Mouse (Mus musculus): Measurements from ENCODE around the gene Fars2. TPM values are rescaled to one million over a fixed set of nuclear protein-coding genes. Genes with fewer than 3 reads are reported as not detected.

Fars2 gene
- polyA plus RNA-seq, 1 experiment, result 63.0 TPM

DNA sequence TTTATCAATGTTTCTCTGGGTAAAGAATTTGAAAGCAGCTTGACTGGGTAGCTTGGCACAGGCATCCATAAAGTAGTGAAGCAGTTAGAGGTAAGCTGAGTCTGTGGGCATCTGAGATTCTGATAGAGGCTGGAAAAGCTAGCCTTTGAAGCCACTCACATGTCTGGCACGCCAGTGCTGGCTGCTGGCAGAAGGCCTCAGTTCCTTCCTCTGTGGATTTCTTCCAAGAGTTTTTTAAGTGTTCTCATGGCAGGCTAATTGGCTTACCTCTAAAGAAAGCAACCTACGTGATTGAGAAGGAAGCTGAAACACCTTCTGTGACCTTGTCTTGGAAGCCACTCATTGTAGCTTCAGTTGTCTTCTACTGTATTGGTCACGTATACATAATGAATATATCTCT, 600.2 kb downstream of the Fars2 start:
- WGBS, result 78% methylated on average over 3 of the region's 3 CpGs

DNA sequence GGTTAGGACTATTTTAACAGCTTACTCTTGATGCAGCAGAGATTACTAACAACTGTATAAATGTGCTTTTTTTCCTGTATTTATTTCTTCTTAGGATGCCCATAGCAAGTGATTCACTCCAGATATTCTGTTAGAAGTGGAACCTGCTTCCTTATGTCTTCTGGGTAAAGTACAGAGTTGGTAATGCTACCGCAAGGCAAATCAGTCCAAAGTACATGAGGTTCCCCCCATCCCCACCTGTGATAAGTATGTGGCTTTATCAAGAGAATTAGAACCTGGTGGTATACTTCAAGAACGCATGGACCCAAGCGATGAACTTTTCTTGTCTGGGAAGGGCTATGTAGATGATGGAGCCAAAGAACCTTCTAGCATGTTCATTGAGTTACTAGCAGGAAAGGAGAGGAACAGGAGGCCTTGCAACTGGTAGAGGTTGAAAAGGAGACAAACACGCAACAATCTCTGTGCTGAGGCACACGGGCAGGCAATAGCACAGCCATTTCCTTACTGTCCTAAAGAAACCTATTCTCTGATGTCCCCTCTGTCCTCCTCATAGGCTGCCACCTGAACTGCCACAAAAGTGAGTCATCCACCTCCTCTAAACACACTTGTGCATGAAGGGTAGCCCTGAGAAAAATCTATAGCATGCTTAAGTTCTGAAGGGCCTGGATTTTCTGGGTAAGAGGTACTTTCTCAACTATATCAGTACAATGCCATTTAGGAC, 603.2 kb downstream of the Fars2 start:
- DNase-seq (ENCODE audit: low read depth, low spot score), result no peak
- WGBS, result 82% methylated on average over 5 of the region's 5 CpGs

More for the DNA sequence above, 600.2 kb downstream of the Fars2 start:
- no peak for DNase-seq (ENCODE audit: low read depth, low spot score)

GRCm38 (mm10) chr13:36722309-36722708, 605.1 kb downstream of the Fars2 start:
- DNase-seq (ENCODE audit: low read depth, low spot score), result no peak

GRCm38 (mm10) chr13:36723726-36724300, 606.6 kb downstream of the Fars2 start:
- no peak for DNase-seq (ENCODE audit: low read depth, low spot score)
- WGBS, result 47% methylated on average over 15 of the region's 15 CpGs

DNA sequence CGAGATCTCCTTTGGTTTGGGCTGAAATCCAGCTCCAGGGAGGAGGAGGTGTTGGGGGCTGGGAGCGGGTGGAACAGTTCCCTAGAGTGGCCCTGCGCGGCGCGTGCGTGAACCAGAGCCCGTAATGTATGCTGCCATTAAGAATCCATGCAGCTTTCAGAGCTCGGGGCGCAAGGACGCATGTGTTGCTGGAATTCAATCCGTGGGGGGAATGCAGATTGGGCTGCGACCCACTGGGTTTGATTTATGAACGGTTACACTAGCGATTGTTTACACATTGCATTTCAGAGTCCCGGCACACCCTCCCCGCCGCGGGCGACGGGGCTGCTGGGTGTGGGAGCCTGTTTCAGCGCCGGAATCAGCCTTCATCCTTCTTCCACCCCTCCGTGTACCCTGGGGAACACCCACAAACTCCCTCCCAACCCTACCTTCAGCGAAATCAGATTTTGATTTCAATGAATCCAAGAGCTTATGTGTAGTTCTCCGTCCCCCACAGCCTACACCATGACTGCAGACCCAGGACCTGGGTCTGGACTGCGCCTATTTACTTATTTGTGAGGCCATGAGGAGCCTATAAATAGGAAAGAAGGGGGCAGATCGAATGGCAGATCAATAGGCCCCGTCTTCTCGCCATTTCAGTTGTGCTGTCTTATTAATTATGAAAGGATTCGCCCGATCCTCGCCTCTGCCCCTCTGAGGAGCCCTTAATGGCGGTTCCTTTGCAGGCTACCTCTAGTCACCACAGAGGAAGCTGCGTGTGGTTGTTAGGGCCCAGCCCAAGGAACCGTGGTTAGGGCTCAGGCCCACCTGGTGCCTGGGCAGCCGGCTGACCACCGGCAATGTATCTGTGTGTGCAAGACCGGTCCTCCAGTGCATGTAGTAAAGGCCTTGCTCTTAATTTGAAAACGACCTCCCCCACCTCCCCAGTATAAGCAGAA, 607.6 kb downstream of the Fars2 start:
- 24% methylated on average over 40 of the region's 40 CpGs for WGBS
- no peak for DNase-seq (ENCODE audit: low read depth, low spot score)

- 54% methylated on average over 8 of the region's 8 CpGs for whole genome bisulfite sequencing
- no peak for DNase-seq (ENCODE audit: low read depth, low spot score)
Observed at GRCm38 (mm10) chr13:36725881-36726280, 608.7 kb downstream of the Fars2 start.

DNA sequence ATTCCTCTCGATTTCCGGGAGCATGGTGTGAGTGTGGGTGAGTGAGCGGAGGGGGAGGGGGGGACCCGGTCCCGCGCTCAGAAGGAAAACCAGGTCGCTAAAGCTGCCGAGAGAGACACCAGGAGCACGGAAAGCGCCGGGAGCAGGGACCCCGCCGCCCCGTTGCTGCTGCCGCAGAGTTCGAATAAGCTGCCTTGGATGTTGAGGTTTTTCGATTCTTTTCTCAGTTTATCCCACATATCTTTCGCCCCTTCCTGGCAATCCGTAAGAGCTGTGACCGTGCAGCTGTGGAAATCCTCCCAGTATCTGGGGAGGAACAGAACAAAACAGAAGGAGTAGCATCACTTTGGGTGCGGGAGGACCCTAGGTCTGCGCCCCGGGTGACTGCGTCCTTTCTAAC, 609.3 kb downstream of the Fars2 start:
- DNase-seq (ENCODE audit: low read depth, low spot score), result no peak
- WGBS, result 33% methylated on average over 24 of the region's 24 CpGs

DNA sequence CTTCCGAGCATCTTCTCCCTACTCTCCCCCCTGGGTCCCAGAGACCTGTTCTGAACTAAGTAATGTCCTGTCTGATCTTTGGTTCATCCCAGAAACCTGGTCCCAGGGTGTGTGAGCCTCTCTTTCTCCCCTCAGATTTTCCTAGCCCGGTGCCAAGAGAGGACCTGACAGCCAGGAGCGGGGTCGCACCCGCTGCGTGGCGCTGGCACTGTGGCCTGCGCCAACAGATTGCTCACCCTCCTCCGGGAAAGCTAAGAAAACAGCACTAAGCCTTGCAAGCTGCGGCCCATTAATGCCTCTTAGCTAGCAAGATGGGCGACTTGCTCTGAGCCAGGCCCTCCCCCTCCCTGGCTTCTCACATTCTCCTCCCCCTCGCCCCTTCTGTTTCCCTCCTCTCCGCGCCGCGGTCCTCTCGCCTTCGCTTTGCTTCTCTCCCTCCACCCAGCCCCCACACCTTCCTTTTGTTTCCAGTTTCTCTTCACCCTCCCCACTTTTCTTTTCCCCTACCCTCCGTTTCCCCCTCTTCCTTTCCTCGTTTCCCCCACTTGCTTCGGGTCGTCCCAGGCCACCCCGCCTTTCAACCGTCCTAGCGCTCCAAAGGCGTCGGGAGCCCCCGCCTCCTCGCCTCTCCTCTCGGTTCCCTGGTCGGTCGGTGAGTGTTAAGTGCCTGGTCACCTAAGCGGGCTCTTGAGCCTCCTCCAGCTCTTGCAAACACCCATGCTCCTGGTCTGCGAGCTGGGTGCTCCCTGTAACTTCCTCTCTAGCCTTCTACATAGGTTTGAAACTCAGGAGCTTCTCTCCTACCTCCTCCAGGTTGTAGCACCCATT, 610.0 kb downstream of the Fars2 start:
- DNase-seq (ENCODE audit: low read depth, low spot score), result no peak
- 18% methylated on average over 34 of the region's 34 CpGs for WGBS

- WGBS, result 41% methylated on average over 23 of the region's 23 CpGs
- no peak for DNase-seq (ENCODE audit: low read depth, low spot score)
Observed at GRCm38 (mm10) chr13:36727779-36728470, 610.7 kb downstream of the Fars2 start.

GRCm38 (mm10) chr13:36728509-36728908, 611.3 kb downstream of the Fars2 start:
- WGBS, result 55% methylated on average over 5 of the region's 5 CpGs

DNA sequence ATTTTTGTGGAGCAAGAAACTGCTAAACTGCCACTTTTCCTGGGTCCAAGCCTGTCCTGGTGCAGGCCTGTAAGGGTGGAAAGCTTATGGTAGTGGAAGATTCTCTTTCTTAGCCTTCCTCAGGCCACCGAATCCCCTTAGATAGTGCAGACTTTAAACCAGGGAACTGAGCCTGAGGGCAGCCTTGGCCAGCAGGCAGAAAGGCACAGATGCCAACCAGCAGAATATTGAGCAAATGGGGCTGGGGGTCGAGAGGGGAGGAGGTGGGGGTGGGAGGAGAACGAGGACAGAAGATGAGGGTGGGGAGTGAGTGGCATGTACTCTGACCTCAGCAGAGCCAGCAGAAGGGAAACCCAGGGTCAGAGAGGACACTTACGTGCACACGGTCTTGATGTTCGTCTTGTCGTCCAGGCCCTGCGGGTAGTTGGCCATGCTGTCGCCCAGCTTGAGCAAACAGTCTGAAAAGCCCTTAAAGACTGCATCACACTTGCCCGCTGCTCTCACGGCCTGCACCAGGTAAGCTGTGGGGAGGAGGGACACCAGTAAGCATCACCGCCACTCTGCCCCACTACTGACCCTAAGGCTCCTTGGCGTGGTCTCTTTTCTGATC, 612.6 kb downstream of the Fars2 start:
- DNase-seq (ENCODE audit: low read depth, low spot score), result no peak
- 68% methylated on average over 13 of the region's 13 CpGs for WGBS

More at GRCm38 (mm10) chr13:36728509-36728908, 611.3 kb downstream of the Fars2 start:
- no peak for DNase-seq (ENCODE audit: low read depth, low spot score)

DNA sequence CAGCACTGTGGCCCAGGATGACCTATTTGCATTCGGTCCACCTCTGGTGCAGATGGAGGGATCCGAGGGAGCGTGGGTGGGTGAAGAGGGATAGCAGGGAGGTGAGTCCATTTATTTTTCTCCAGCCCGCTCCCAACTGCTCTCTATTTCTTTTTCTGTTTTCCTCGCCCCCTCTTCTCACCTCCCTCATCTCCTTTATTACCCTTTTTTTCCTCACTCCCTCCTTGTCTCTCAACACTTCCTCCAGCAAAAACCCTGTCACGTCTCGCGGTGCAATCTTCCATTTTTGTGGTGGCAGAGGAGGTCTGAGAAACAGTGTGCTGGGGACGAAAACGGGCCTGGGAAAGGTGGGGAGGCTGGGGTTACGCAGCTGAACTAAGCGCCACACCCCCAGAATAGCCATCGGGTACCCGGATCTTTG, 613.1 kb downstream of the Fars2 start:
- no peak for DNase-seq (ENCODE audit: low read depth, low spot score)
- 58% methylated on average over 14 of the region's 14 CpGs for WGBS

- DNase-seq (ENCODE audit: low read depth, low spot score), result no peak
- 20% methylated on average over 34 of the region's 34 CpGs for WGBS
Observed at GRCm38 (mm10) chr13:36731016-36731930, 614.1 kb downstream of the Fars2 start.

DNA sequence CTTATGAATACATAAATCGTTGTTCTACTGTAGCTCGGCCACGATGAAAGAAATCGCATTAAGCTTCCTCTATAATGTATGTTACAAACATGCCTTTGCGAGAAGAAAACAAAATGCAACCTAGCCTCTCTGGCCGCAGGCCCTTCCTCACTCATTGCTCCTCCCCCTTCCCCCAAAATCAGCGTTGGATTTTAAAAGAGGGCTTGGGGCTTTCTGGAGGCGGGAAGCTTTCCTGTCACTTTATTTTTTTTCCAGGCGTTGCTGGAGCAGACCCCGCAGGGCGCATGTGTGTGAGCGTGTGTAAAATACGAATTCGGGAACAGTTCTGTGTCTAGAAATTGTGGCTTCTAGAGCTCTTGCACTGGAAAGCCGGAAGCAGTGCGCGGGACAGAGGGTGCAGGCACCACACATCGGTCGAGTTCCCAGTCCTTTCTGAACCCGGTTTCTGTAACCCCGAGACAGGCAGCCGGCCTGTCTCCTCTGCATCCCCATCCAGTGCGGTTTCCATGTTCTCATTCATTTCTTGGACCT, 614.8 kb downstream of the Fars2 start:
- under 1% methylated on average over 23 of the region's 23 CpGs for WGBS
- no peak for DNase-seq (ENCODE audit: low read depth, low spot score)

DNA sequence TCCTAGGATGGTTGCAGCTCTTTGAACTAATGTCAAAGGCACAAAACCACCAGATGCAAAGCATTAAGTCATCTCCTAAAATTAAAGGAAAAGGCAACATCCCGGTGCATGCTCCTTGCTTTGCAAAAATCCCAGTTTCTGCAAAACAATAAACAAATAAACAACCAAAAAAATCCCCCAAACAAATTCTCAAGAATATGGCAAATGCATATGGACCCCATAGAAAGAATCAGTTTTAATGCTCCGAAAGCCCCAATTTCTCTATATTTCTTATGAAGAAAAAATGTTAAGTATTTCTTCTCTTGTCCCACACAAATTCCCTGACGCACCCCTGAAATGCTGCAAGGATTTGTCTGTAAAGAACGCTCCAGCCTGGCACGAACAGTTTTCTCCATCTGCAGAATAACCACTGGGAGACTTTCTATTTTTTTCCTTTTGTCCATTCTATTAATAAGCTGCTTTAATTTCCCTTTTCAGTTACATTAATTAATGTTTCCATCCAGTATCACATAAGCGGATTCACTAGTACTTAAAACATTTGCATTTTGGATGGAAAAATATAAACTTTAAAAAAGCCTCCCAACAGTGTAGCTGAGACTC, 615.8 kb downstream of the Fars2 start:
- 40% methylated on average over 6 of the region's 6 CpGs for WGBS
- no peak for DNase-seq (ENCODE audit: low read depth, low spot score)

- 6% methylated on average over 10 of the region's 10 CpGs for WGBS
- no peak for DNase-seq (ENCODE audit: low read depth, low spot score)
Observed at GRCm38 (mm10) chr13:36733566-36733965, 616.4 kb downstream of the Fars2 start.
